Mouse (Mus musculus): Measurements from ENCODE around the gene Selenoi.

- no peak for TF ChIP-seq GATA1 (IDR thresholded peaks at IDR 0.05; ENCODE audit: low read length)
- no peak for TF ChIP-seq TAL1 (IDR thresholded peaks at IDR 0.05; ENCODE audit: low read length)
Measured at GRCm38 (mm10) chr5:30242410-30242809, 10.0 kb downstream of the Selenoi start.
